Mouse (Mus musculus) liver, embryonic 14.5 days (tissue): ENCODE measurements around the gene Elovl1. TPM values are rescaled to one million over a fixed set of nuclear protein-coding genes. Genes with fewer than 3 reads are reported as not detected.

Experiments used
- ATAC-seq: fragments of 200-750 bp; cut with Nextera tagmentation; 2 replicates; pipeline ENCODE4 v1.8.0; 2017; ENCODE audit warnings: moderate number of reproducible peaks, mild to moderate bottlenecking, moderate library complexity; ENCODE audit not compliant: insufficient read depth
- DNase-seq, 3 experiments: peaks; one replicate each; pipeline ENCODE4 v3.0.0-alpha.2; 2012 to 2013; ENCODE audit warnings: low read depth in 3 of 3, low spot score in 3 of 3
- H3K27ac ChIP-seq: fragments of 300-500 bp; sonication (generic); 2 replicates; pipeline ENCODE4 v1.5.1; 2014; ENCODE audit warnings: moderate library complexity, mild to moderate bottlenecking, control low read depth, inconsistent platforms
- H3K27me3 ChIP-seq: fragments of 300-500 bp; sonication (generic); 2 replicates; pipeline ENCODE4 v1.6.1; 2014; ENCODE audit warnings: mild to moderate bottlenecking, low read length, moderate library complexity; ENCODE audit not compliant: control insufficient read depth, insufficient read depth
- H3K36me3 ChIP-seq: fragments of 300-500 bp; sonication (generic); replicated peaks from 2 replicates; pipeline ENCODE4 v1.6.1; 2014; ENCODE audit warnings: low read depth; ENCODE audit not compliant: control insufficient read depth, insufficient read depth
- H3K4me1 ChIP-seq, 2 experiments: fragments of 200-500 bp in 1 of 2; fragments of 300-500 bp in 1 of 2; sonication (generic) in 1 of 2; replicated peaks; 2 replicates each; pipeline ENCODE4 v1.6.1; 2012 to 2014; ENCODE audit warnings: antibody characterized with exemption in 1 of 2, inconsistent platforms in 1 of 2, low read length in 1 of 2; ENCODE audit not compliant: control insufficient read depth in 2 of 2, insufficient read depth in 2 of 2
- H3K4me2 ChIP-seq: fragments of 300-500 bp; sonication (generic); 2 replicates; pipeline ENCODE4 v1.6.1; 2014; ENCODE audit warnings: low read depth, mild to moderate bottlenecking, control low read depth, moderate library complexity
- H3K4me3 ChIP-seq, 2 experiments: fragments of 200-500 bp in 1 of 2; fragments of 300-500 bp in 1 of 2; sonication (generic) in 1 of 2; 2 replicates each; pipeline ENCODE4 v1.5.1; 2012 to 2014; ENCODE audit warnings: low read depth in 2 of 2, low read length in 2 of 2, mild to moderate bottlenecking in 2 of 2, control low read depth in 1 of 2, inconsistent platforms in 1 of 2, moderate library complexity in 1 of 2; ENCODE audit not compliant: insufficient read depth in 1 of 2
- H3K9ac ChIP-seq: fragments of 300-500 bp; sonication (generic); replicated peaks from 2 replicates; pipeline ENCODE4 v1.6.1; 2014; ENCODE audit warnings: mild to moderate bottlenecking, control low read depth, moderate library complexity
- H3K9me3 ChIP-seq: fragments of 300-500 bp; sonication (generic); 2 replicates; pipeline ENCODE4 v1.6.1; 2016; ENCODE audit warnings: low read length, mixed read lengths; ENCODE audit not compliant: control insufficient read depth
- CTCF ChIP-seq: IDR thresholded peaks from 2 replicates; pipeline ENCODE4 v1.5.1; 2016; ENCODE audit warnings: antibody characterized with exemption, low read depth, control low read depth
- EP300 ChIP-seq: IDR thresholded peaks from 2 replicates; pipeline ENCODE4 v1.6.1; 2016; ENCODE audit warnings: antibody characterized with exemption, low read depth
- WGBS: fragments of 180-500 bp; shearing (Covaris S2); extraction: QIAGEN DNeasy Blood & Tissue Kit; methylation state at CpG from one replicate; pipeline ENCODE4 v1.1.7; 2014; ENCODE audit not compliant: insufficient replicate concordance; 5-methylcytosine and 5-hydroxymethylcytosine counted together
- polyA plus RNA-seq, 2 experiments: library from polyadenylated mRNA; depleted of rRNA in 1 of 2; stranded (reverse) in 1 of 2; unstranded in 1 of 2; fragments of >200 nt; fragmentation: Nextera tagmentation in 1 of 2; extraction: Ambion mirVana in 1 of 2; gene quantifications; 2 replicates each; pipeline versions ENCODE4 v1.2.1 to v1.2.3; 2012 to 2014

Elovl1 gene
- polyA plus RNA-seq (2012; rRNA removed) (88.1 and 113 TPM in 2 replicates), polyA plus RNA-seq (2014; fragmentation: Nextera tagmentation; extraction: Ambion mirVana) (87.1 and 88.0 TPM in 2 replicates)

- H3K4me3 ChIP-seq, result peak within 1 kb of the TSS; percentile 73 to 90
- H3K4me2 ChIP-seq, result peak within 1 kb of the TSS; percentile 99
- H3K27me3 ChIP-seq, result no peaks in the 10 kb centered on the region
- under 1% methylated on average over 26 of the region's 31 CpGs for WGBS
- H3K9ac ChIP-seq, result peak within 1 kb of the TSS; percentile 92
- peak within 1 kb of the TSS; percentile 85 for H3K27ac ChIP-seq
- peak; percentile 88 for ATAC-seq
- no peak for TF ChIP-seq EP300
- peak; percentile 80 for TF ChIP-seq CTCF
- peak; percentile 73 to 83 (median 79) for DNase-seq
- peaks cover 54 to 57% of the 10 kb centered on the region in 2 experiments for H3K4me1 ChIP-seq
- H3K9me3 ChIP-seq, result no peaks in the 10 kb centered on the region
- H3K36me3 ChIP-seq, result peaks cover 31% of the 10 kb centered on the region
These were observed at the start of gene Elovl1 for GRCm38 (mm10) chr4:118427768-118428451. Gene Elovl1 (plus strand): TSS chr4:118428093.

GRCm38 (mm10) chr4:118383271-118383670 is 44.6 kb upstream of the Elovl1 start:
- H3K9me3 ChIP-seq, result no peaks in the 10 kb centered on the region
- H3K4me1 ChIP-seq, result no peaks in the 10 kb centered on the region
- 84% methylated on average over 7 of the region's 7 CpGs for WGBS
- no peak for TF ChIP-seq CTCF
- no peak for TF ChIP-seq EP300
- H3K4me3 ChIP-seq, result no peak overlapping the region
- H3K27me3 ChIP-seq, result no peaks in the 10 kb centered on the region
- no peak for DNase-seq
- H3K9ac ChIP-seq, result no peak overlapping the region
- H3K27ac ChIP-seq, result no peak overlapping the region
- H3K4me2 ChIP-seq, result no peak overlapping the region
- ATAC-seq, result no peak
- peaks cover 42% of the 10 kb centered on the region for H3K36me3 ChIP-seq

DNA sequence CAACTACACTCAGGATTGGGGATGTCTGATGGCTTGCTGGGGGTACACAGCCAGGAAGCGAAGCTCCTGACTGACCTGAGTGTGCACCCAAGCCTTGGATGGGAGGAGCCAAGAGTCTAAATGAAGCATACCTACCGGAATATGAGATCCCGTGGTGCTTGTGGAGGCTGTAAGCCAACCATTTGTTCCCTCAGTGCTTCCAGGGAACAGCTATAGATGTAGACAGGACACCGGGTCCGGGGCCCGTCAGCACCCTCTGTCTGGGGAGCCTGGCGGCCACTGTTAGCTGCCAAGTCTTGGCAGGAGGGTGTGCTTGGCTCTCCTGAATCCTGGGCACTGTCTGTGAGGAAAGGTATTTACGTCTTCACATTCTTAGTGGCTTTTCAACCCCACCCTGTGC is 40.6 kb upstream of the Elovl1 start:
- Histone ChIP-seq H3K36me3 (peaks cover 48% of the 10 kb centered on the region), H3K27ac (no peak overlapping the region), H3K27me3 (no peaks in the 10 kb centered on the region), H3K9ac (no peak overlapping the region), H3K4me2 (no peak overlapping the region), H3K4me3 (no peak overlapping the region), H3K4me1 (no peaks in the 10 kb centered on the region), H3K9me3 (no peaks in the 10 kb centered on the region)
- TF ChIP-seq CTCF (no peak), EP300 (no peak)
- ATAC-seq (no peak), DNase-seq (no peak)
- 82% methylated on average over 8 of the region's 8 CpGs for WGBS

GRCm38 (mm10) chr4:118390146-118390545 is 37.7 kb upstream of the Elovl1 start:
- no peaks in the 10 kb centered on the region for H3K27me3 ChIP-seq
- 93% methylated on average over 11 of the region's 11 CpGs for WGBS
- H3K4me3 ChIP-seq, result no peak overlapping the region
- no peaks in the 10 kb centered on the region for H3K4me1 ChIP-seq
- TF ChIP-seq CTCF (no peak), EP300 (no peak)
- ATAC-seq, result no peak
- no peak overlapping the region for H3K9ac ChIP-seq
- no peak overlapping the region for H3K4me2 ChIP-seq
- H3K36me3 ChIP-seq, result peaks cover 52% of the 10 kb centered on the region
- no peaks in the 10 kb centered on the region for H3K9me3 ChIP-seq
- no peak for DNase-seq
- no peak overlapping the region for H3K27ac ChIP-seq

DNA sequence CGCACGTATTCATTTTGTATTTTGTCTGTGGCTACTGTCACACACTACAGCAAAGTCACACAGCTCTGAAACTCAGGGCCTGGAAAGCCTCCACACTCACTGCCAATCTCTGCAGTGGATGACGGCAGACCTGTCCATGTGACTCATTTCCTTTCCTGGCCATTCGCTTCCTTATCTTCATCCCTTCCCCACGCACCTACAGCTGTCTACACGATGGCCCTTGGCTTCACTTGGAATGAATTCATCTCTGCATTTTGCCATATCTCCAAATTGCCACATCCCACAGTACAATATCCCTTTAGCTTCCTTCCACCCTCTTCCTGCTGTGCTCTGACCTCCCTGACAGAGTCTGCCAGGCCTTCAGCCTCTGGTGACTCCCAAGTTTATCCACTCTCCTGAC is 33.4 kb upstream of the Elovl1 start:
- Histone ChIP-seq H3K9me3 (no peaks in the 10 kb centered on the region), H3K36me3 (peaks cover 37% of the 10 kb centered on the region), H3K9ac (no peak overlapping the region), H3K27ac (no peak overlapping the region), H3K27me3 (no peaks in the 10 kb centered on the region), H3K4me1 (no peaks in the 10 kb centered on the region), H3K4me2 (no peak overlapping the region), H3K4me3 (no peak overlapping the region)
- 68% methylated on average over 6 of the region's 6 CpGs for WGBS
- no peak for ATAC-seq
- no peak for TF ChIP-seq CTCF
- no peak for TF ChIP-seq EP300
- DNase-seq, result no peak
